ENCODE assay signal across 19 mouse cellular contexts in the genomic region with DNA sequence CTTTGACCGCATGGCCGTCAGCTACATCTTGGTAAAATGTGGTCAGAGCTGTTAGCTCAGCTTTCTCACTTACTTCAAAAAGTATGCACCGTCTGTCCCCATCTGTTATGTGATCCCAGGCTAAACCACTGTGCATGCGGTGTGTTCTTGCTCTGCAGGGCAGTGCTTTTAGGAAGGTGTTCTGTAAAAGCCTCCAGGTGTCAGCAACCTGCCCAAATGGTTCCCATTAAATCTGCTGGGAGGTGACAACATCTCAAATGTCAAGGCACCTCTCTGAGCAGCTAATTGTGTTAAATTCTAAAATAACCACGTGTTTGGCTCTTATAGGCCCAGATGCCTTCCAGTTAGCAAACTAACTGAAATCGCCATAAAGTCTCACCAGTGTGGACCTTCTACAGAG. TPM values are rescaled to one million over a fixed set of nuclear protein-coding genes. Genes with fewer than 3 reads are reported as not detected.
"Had no signal": no experiment of that assay in that cellular context is flagged by ENCODE, and none has a peak within 500 bp of the region (broad histone marks: within the 10 kb centered on the region; RNA-seq: fewer than 3 reads in every experiment).

No protein-coding gene starts in this region.

- DNase-seq: kidney, adult 2 months; kidney, postnatal 25 days; lung, adult 2 months; lung, postnatal 10 days; lung, postnatal 4 days; retina, postnatal 1 day; thymus, adult 2 months; thymus, postnatal 25 days had no signal

- H3K36me3 ChIP-seq: kidney, embryonic 15.5 days; limb, embryonic 13.5 days; liver, embryonic 15.5 days; midbrain, embryonic 10.5 days; midbrain, embryonic 15.5 days; stomach, embryonic 15.5 days had no signal

- H3K27ac ChIP-seq: kidney, embryonic 15.5 days; liver, embryonic 15.5 days; midbrain, embryonic 10.5 days; midbrain, embryonic 15.5 days; neural tube, embryonic 13.5 days; stomach, embryonic 15.5 days had no signal

- H3K4me3 ChIP-seq: kidney, embryonic 15.5 days; limb, embryonic 13.5 days; liver, embryonic 15.5 days; midbrain, embryonic 10.5 days; midbrain, embryonic 15.5 days; neural tube, embryonic 13.5 days; stomach, embryonic 15.5 days had no signal

- H3K4me2 ChIP-seq: kidney, embryonic 15.5 days; limb, embryonic 13.5 days; liver, embryonic 11.5 days; liver, embryonic 15.5 days; midbrain, embryonic 15.5 days; neural tube, embryonic 13.5 days; stomach, embryonic 15.5 days had no signal

- H3K9me3 ChIP-seq: kidney, embryonic 15.5 days; limb, embryonic 13.5 days; liver, embryonic 15.5 days; midbrain, embryonic 10.5 days; midbrain, embryonic 15.5 days; neural tube, embryonic 13.5 days; stomach, embryonic 15.5 days had no signal

- H3K4me1 ChIP-seq: kidney, embryonic 15.5 days; liver, embryonic 15.5 days; midbrain, embryonic 15.5 days; stomach, embryonic 15.5 days had no signal

- H3K27me3 ChIP-seq: kidney, embryonic 15.5 days; liver, embryonic 15.5 days; midbrain, embryonic 15.5 days; neural tube, embryonic 13.5 days; stomach, embryonic 15.5 days had no signal

- ATAC-seq: midbrain, embryonic 15.5 days had no signal

- H3K9ac ChIP-seq: kidney, embryonic 15.5 days; limb, embryonic 13.5 days; liver, embryonic 15.5 days; midbrain, embryonic 15.5 days; neural tube, embryonic 13.5 days; stomach, embryonic 15.5 days had no signal

RNA-seq across cellular contexts. Expression of gene Gm21954, which starts 1.1 kb away (rescaled TPM):
- polyA plus RNA-seq: kidney, adult 2 months; kidney, embryonic 15.5 days; limb, embryonic 13.5 days; liver, embryonic 11.5 days; liver, embryonic 15.5 days; lung, adult 2 months; midbrain, embryonic 10.5 days; midbrain, embryonic 15.5 days; neural tube, embryonic 13.5 days; spleen, adult 2 months; stomach, embryonic 15.5 days; testis, adult 2 months; thymus, adult 2 months; urinary bladder, adult 2 months had no signal
